Mouse (Mus musculus): ENCODE data around the gene Slc6a13.

The Slc6a13 gene

GRCm38 (mm10) chr6:121326486-121327069 is 26.6 kb downstream of the Slc6a13 start:
- DNase-seq (ENCODE audit: low spot score in 2 of 2): no peak

- no peak for DNase-seq (ENCODE audit: low spot score in 2 of 2)
Measured at GRCm38 (mm10) chr6:121328417-121328884, 28.4 kb downstream of the Slc6a13 start.

GRCm38 (mm10) chr6:121329848-121330508 is 30.0 kb downstream of the Slc6a13 start:
- DNase-seq (ENCODE audit: low spot score in 2 of 2): no peak

GRCm38 (mm10) chr6:121335841-121336240 is 35.8 kb downstream of the Slc6a13 start:
- DNase-seq (ENCODE audit: low spot score in 2 of 2): no peak

- peak; percentile 60 to 73 for DNase-seq (ENCODE audit: low spot score in 2 of 2)
Measured at GRCm38 (mm10) chr6:121336558-121336957, 36.5 kb downstream of the Slc6a13 start.

GRCm38 (mm10) chr6:121337229-121337628 is 37.2 kb downstream of the Slc6a13 start:
- no peak for DNase-seq (ENCODE audit: low spot score in 2 of 2)

- peak; percentile 56 to 72 for DNase-seq (ENCODE audit: low spot score in 2 of 2)
Measured at GRCm38 (mm10) chr6:121337770-121338518, 37.9 kb downstream of the Slc6a13 start.

- DNase-seq (ENCODE audit: low spot score in 2 of 2): no peak
Measured at GRCm38 (mm10) chr6:121338519-121338896, 38.5 kb downstream of the Slc6a13 start.

GRCm38 (mm10) chr6:121341650-121342049 is 41.6 kb downstream of the Slc6a13 start:
- DNase-seq (ENCODE audit: low spot score in 2 of 2): peak in 1 of 2 experiments; percentile 12

- peak in 1 of 2 experiments; percentile 22 for DNase-seq (ENCODE audit: low spot score in 2 of 2)
Measured at GRCm38 (mm10) chr6:121343026-121343770, 43.2 kb downstream of the Slc6a13 start, which contains the start of gene Slc6a12. TSS of gene Slc6a12 (plus strand) at chr6:121343076.

- no peak for DNase-seq (ENCODE audit: low spot score in 2 of 2)
Measured at GRCm38 (mm10) chr6:121343771-121344123, 43.7 kb downstream of the Slc6a13 start.

GRCm38 (mm10) chr6:121344329-121344728 is 44.3 kb downstream of the Slc6a13 start:
- no peak for DNase-seq (ENCODE audit: low spot score in 2 of 2)

GRCm38 (mm10) chr6:121346428-121346827 is 46.4 kb downstream of the Slc6a13 start:
- no peak for DNase-seq (ENCODE audit: low spot score in 2 of 2)

- DNase-seq (ENCODE audit: low spot score in 2 of 2): no peak
Measured at GRCm38 (mm10) chr6:121352276-121352675, 52.2 kb downstream of the Slc6a13 start.

GRCm38 (mm10) chr6:121356041-121356440 is 56.0 kb downstream of the Slc6a13 start:
- no peak for DNase-seq (ENCODE audit: low spot score in 2 of 2)

- no peak for DNase-seq (ENCODE audit: low spot score in 2 of 2)
Measured at GRCm38 (mm10) chr6:121357232-121357631, 57.2 kb downstream of the Slc6a13 start.

- DNase-seq (ENCODE audit: low spot score in 2 of 2): no peak
Measured at GRCm38 (mm10) chr6:121363061-121363460, 63.0 kb downstream of the Slc6a13 start.

GRCm38 (mm10) chr6:121363956-121364355 is 63.9 kb downstream of the Slc6a13 start:
- DNase-seq (ENCODE audit: low spot score in 2 of 2): no peak

- DNase-seq (ENCODE audit: low spot score in 2 of 2): peak in 1 of 2 experiments; percentile 8
Measured at GRCm38 (mm10) chr6:121366537-121366936, 66.5 kb downstream of the Slc6a13 start.

- no peak for DNase-seq (ENCODE audit: low spot score in 2 of 2)
Measured at GRCm38 (mm10) chr6:121367099-121367498, 67.1 kb downstream of the Slc6a13 start.

GRCm38 (mm10) chr6:121371197-121371980 is 71.4 kb downstream of the Slc6a13 start:
- DNase-seq (ENCODE audit: low spot score in 2 of 2): no peak
